In the genomic region with DNA sequence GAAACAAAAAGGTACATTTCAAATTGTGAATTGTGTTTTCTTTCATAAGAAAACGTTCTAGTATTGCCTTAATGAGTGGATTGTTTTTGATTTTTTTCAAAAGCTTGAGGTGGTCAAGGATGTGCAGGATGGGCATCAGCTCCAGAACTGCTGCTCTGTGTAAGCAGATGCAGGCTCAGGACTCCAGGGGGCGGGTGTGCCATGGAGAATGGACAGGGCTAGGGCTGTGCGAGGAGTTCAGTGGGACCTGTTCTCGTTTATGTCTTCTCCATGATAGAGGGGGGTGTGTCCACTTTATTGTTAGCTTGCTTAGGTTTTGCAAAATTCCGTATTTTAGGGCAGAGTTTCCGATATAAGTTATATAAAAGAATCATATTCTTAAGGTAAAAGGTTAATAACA, we compare ENCODE assay signal across 16 mouse cellular contexts.
A peak's percentile ranks its signal among the peaks of the same experiment; 100 is the strongest.
DNase-seq lines count a peak whose midpoint lies in the region; ATAC-seq and TF ChIP-seq lines count a peak whose summit lies in the region.
"Had no signal": no experiment of that assay in that cellular context is flagged by ENCODE, and none has a peak within 500 bp of the region (broad histone marks: within the 10 kb centered on the region; RNA-seq: fewer than 3 reads in every experiment).

No protein-coding gene starts in this region.

- no peak overlapping the region for H3K4me2 ChIP-seq in heart, postnatal 0 days (ENCODE audit: low read depth, low read length)
- H3K4me2 ChIP-seq in lung, postnatal 0 days (replicated peaks; ENCODE audit: low read depth, low read length), result no peak overlapping the region
- no peak overlapping the region for H3K4me2 ChIP-seq in stomach, embryonic 16.5 days (ENCODE audit: low read depth, low read length)
- H3K4me2 ChIP-seq: heart, embryonic 15.5 days; hindbrain, embryonic 14.5 days; limb, embryonic 13.5 days had no signal

- H3K27ac ChIP-seq in heart, postnatal 0 days (ENCODE audit: low read depth), result no peak overlapping the region
- no peak overlapping the region for H3K27ac ChIP-seq in lung, postnatal 0 days (ENCODE audit: low read length)
- H3K27ac ChIP-seq in stomach, embryonic 16.5 days (ENCODE audit: low read length), result no peak overlapping the region
- H3K27ac ChIP-seq: heart, embryonic 15.5 days; hindbrain, embryonic 14.5 days; limb, embryonic 13.5 days had no signal

- ATAC-seq in heart, postnatal 0 days (ENCODE audit: insufficient read depth, low read depth), result peak; percentile 41; the same call in 1 of the 2 replicates
- no peak for ATAC-seq in lung, postnatal 0 days
- ATAC-seq in stomach, embryonic 16.5 days (ENCODE audit: insufficient read depth, low FRiP score), result 0 out of 2 replicates have a peak, but pooled peaks have one; percentile 52

- intact Hi-C loops in heart, postnatal 25 days (cut with DNase I), result no loop called here

- 72% methylated on average over 6 of the region's 6 CpGs for WGBS in heart, postnatal 0 days
- WGBS in lung, postnatal 0 days, result 63% methylated on average over 6 of the region's 6 CpGs
- WGBS in stomach, embryonic 16.5 days, result 62% methylated on average over 6 of the region's 6 CpGs

- peaks cover 75% of the 10 kb centered on the region for H3K4me1 ChIP-seq in heart, postnatal 0 days (ENCODE audit: control insufficient read depth, insufficient read depth)
- peaks cover 13% of the 10 kb centered on the region; the same call in 1 of the 2 replicates for H3K4me1 ChIP-seq in lung, postnatal 0 days (ENCODE audit: insufficient read depth, low read depth, low read length)
- peaks cover 38% of the 10 kb centered on the region for H3K4me1 ChIP-seq in stomach, embryonic 16.5 days (ENCODE audit: control insufficient read depth, insufficient read depth, low read length)

- H3K9ac ChIP-seq in heart, postnatal 0 days (replicated peaks; ENCODE audit: low read depth, low read length), result no peak overlapping the region
- no peak overlapping the region for H3K9ac ChIP-seq in lung, postnatal 0 days (replicated peaks; ENCODE audit: low read depth)
- H3K9ac ChIP-seq in stomach, embryonic 16.5 days (ENCODE audit: low read length), result no peak overlapping the region
- H3K9ac ChIP-seq: heart, embryonic 15.5 days; hindbrain, embryonic 14.5 days; limb, embryonic 13.5 days had no signal

- no peaks in the 10 kb centered on the region for H3K36me3 ChIP-seq in heart, postnatal 0 days (replicated peaks; ENCODE audit: control insufficient read depth, insufficient read depth, low read length)
- no peaks in the 10 kb centered on the region for H3K36me3 ChIP-seq in lung, postnatal 0 days (ENCODE audit: insufficient read depth, low read length)
- H3K36me3 ChIP-seq in stomach, embryonic 16.5 days (ENCODE audit: control insufficient read depth, insufficient read depth, low read length), result no peaks in the 10 kb centered on the region
- H3K36me3 ChIP-seq: heart, embryonic 15.5 days; limb, embryonic 13.5 days had no signal

- TF ChIP-seq EP300 in heart, postnatal 0 days (IDR thresholded peaks at IDR 0.05; ENCODE audit: low read depth), result no peak
- TF ChIP-seq EP300 in lung, postnatal 0 days (IDR thresholded peaks at IDR 0.05), result no peak

- H3K9me3 ChIP-seq in heart, postnatal 0 days (replicated peaks; ENCODE audit: control insufficient read depth, low read length), result no peaks in the 10 kb centered on the region
- H3K9me3 ChIP-seq in lung, postnatal 0 days (ENCODE audit: low read length), result no peaks in the 10 kb centered on the region
- no peaks in the 10 kb centered on the region for H3K9me3 ChIP-seq in stomach, embryonic 16.5 days (replicated peaks; ENCODE audit: control insufficient read depth, low read length)
- H3K9me3 ChIP-seq: heart, embryonic 15.5 days; limb, embryonic 13.5 days had no signal

- DNase-seq in heart, postnatal 0 days (ENCODE audit: low spot score), result no peak
- DNase-seq in heart, postnatal 25 days (ENCODE audit: low spot score), result no peak
- no peak for DNase-seq in lung, postnatal 0 days (ENCODE audit: low spot score)
- DNase-seq in lung, adult 18-20 months, result no peak
- peak; percentile 64 for DNase-seq in ZHBTc4 (ENCODE audit: low read depth, low spot score)
- DNase-seq in cerebellum, adult 9-10 months, result no peak
- no peak for DNase-seq in adrenal gland, postnatal 4 days (ENCODE audit: low spot score in 2 of 2)
- DNase-seq: adrenal gland, postnatal 36 days; cerebellum, postnatal 36 days; kidney, adult 8-10 months; midbrain, embryonic 14.5 days; right cerebral cortex, postnatal 14 days had no signal

- peak; percentile 40 for TF ChIP-seq CTCF in heart, postnatal 0 days (IDR thresholded peaks at IDR 0.05; ENCODE audit: low read depth)
- peak; percentile 60 for TF ChIP-seq CTCF in lung, postnatal 0 days (IDR thresholded peaks at IDR 0.05)

- H3K4me3 ChIP-seq in heart, postnatal 0 days (ENCODE audit: low read depth, low read length), result no peak overlapping the region
- H3K4me3 ChIP-seq in lung, postnatal 0 days (ENCODE audit: low read depth, low read length), result no peak overlapping the region
- H3K4me3 ChIP-seq in stomach, embryonic 16.5 days (replicated peaks; ENCODE audit: low read length), result no peak overlapping the region
- H3K4me3 ChIP-seq: heart, embryonic 15.5 days; limb, embryonic 13.5 days had no signal

- no peaks in the 10 kb centered on the region for H3K27me3 ChIP-seq in heart, postnatal 0 days (ENCODE audit: control insufficient read depth, insufficient read depth, low read length)
- no peaks in the 10 kb centered on the region for H3K27me3 ChIP-seq in lung, postnatal 0 days (replicated peaks; ENCODE audit: insufficient read depth, low read length)
- no peaks in the 10 kb centered on the region for H3K27me3 ChIP-seq in stomach, embryonic 16.5 days (ENCODE audit: control insufficient read depth, insufficient read depth, low read length)
- H3K27me3 ChIP-seq: heart, embryonic 15.5 days; limb, embryonic 13.5 days had no signal
